Comparison of ENCODE assay signal across 10 mouse cellular contexts in the genomic region with DNA sequence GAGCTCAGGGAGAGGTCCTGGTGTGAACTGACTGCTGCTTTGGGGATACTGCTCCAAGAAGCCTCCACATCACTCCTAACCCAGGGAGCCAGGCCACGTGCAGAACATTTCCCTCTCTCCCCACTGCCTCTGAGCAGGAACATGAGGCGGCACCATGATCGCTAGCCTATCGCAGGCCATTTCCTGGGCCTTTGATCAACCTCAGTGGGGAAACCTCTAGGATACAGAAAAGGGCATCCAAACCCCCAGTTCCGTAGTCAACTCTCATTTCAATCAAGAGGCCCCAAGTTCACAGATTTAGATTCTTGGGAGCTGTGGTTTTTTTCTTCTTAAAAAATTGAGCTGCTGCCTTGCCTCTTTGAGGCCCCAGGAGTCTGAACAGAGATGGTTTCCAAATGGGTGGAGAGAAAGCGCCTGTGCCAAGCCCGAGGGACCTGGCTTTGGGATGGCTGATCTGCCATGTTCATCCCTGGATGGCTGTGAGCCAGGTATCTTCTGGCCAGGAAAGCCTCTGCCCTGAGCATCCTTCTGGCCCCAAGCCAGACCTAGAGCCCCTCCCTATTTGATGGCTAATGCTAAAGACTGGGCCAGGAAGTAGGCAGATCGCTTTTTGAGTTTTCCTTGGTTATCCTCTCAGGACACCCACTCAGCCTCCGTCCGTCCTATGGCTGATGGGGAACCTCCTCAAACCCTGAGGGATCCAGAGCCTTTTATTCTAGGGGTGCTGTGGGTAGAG. TPM values are rescaled to one million over a fixed set of nuclear protein-coding genes. Genes with fewer than 3 reads are reported as not detected.
DNase-seq lines count a peak whose midpoint lies in the region; TF ChIP-seq lines count a peak whose summit lies in the region.
"Had no signal": no experiment of that assay in that cellular context is flagged by ENCODE, and none has a peak within 500 bp of the region (broad histone marks: within the 10 kb centered on the region; RNA-seq: fewer than 3 reads in every experiment).

No protein-coding gene starts in this region.

- WGBS in heart, embryonic 10.5 days = 65% methylated on average over 10 of the region's 10 CpGs
- WGBS in cerebellum, adult 2 months = 82% methylated on average over 10 of the region's 10 CpGs
- WGBS in midbrain, embryonic 10.5 days = 66% methylated on average over 10 of the region's 10 CpGs

- H3K9me3 ChIP-seq in heart, embryonic 10.5 days = 0 out of 2 replicates have a peak, but pooled peaks cover 3% of the 10 kb centered on the region
- peaks cover 11% of the 10 kb centered on the region for H3K9me3 ChIP-seq in midbrain, embryonic 10.5 days (replicated peaks)
- H3K9me3 ChIP-seq: liver, embryonic 13.5 days had no signal

- peaks cover 27% of the 10 kb centered on the region for H3K4me1 ChIP-seq in heart, embryonic 10.5 days
- H3K4me1 ChIP-seq in cerebellum, adult 2 months (ENCODE audit: control insufficient read depth, insufficient read depth, low read length) = peaks cover 28% of the 10 kb centered on the region
- H3K4me1 ChIP-seq in midbrain, embryonic 10.5 days = peaks cover 68% of the 10 kb centered on the region

- peak overlapping the region; percentile 1; the same call in 1 of the 2 replicates for H3K4me3 ChIP-seq in heart, embryonic 10.5 days
- H3K4me3 ChIP-seq in cerebellum, adult 2 months (replicated peaks; ENCODE audit: insufficient read depth, low read depth, low read length) = no peak overlapping the region
- peak overlapping the region; percentile 23; the same call in 1 of the 2 replicates for H3K4me3 ChIP-seq in midbrain, embryonic 10.5 days
- H3K4me3 ChIP-seq: liver, embryonic 13.5 days had no signal

- peaks cover 42% of the 10 kb centered on the region for H3K27me3 ChIP-seq in heart, embryonic 10.5 days (ENCODE audit: insufficient read depth, poor library complexity, severe bottlenecking)
- no peaks in the 10 kb centered on the region for H3K27me3 ChIP-seq in cerebellum, adult 2 months (ENCODE audit: control insufficient read depth, insufficient read depth, low read length)
- peaks cover 23% of the 10 kb centered on the region; the same call in 1 of the 2 replicates for H3K27me3 ChIP-seq in midbrain, embryonic 10.5 days (ENCODE audit: low read depth, poor library complexity, severe bottlenecking)

- TF ChIP-seq CTCF in cerebellum, adult 2 months (IDR thresholded peaks at IDR 0.05; ENCODE audit: borderline replicate concordance, insufficient read depth, low read depth, low read length) = no peak

- H3K27ac ChIP-seq in heart, embryonic 10.5 days = peak overlapping the region; percentile 25
- no peak overlapping the region for H3K27ac ChIP-seq in cerebellum, adult 2 months (ENCODE audit: insufficient read depth, low read length)
- peak overlapping the region; percentile 95 for H3K27ac ChIP-seq in midbrain, embryonic 10.5 days (replicated peaks)
- H3K27ac ChIP-seq: liver, embryonic 13.5 days had no signal

- no peak for TF ChIP-seq POLR2A in cerebellum, adult 2 months (IDR thresholded peaks at IDR 0.05; ENCODE audit: borderline replicate concordance, insufficient read depth, low read length)

- no peak for DNase-seq in heart, embryonic 10.5 days (ENCODE audit: low spot score)
- DNase-seq in heart, adult 8-10 months (ENCODE audit: low spot score) = no peak
- peak; percentile 42 to 52 for DNase-seq in cerebellum, adult 2 months
- DNase-seq in gastrocnemius, postnatal 10 days = peak; percentile 44
- DNase-seq in midbrain, embryonic 10.5 days (ENCODE audit: low spot score) = no peak
- no peak for DNase-seq in left cerebral cortex, adult 18-20 months (ENCODE audit: low spot score in 2 of 2)
- DNase-seq in adrenal gland, postnatal 14 days = no peak
- no peak for DNase-seq in frontal cortex, adult 2 months (ENCODE audit: extremely low spot score in 1 of 2, low spot score in 1 of 2)
- DNase-seq: liver, embryonic 13.5 days had no signal

- no peaks in the 10 kb centered on the region for H3K36me3 ChIP-seq in heart, embryonic 10.5 days
- no peaks in the 10 kb centered on the region for H3K36me3 ChIP-seq in midbrain, embryonic 10.5 days
- H3K36me3 ChIP-seq: liver, embryonic 13.5 days had no signal

RNA-seq across cellular contexts. Expression of gene Gm11733, which starts 5.7 kb away (rescaled TPM):
- not detected in 2 replicates for polyA plus RNA-seq in heart, embryonic 10.5 days (2016; fragmentation: Nextera tagmentation; extraction: Ambion mirVana)
- total RNA-seq in heart, adult 8-10 months (2022) = under 1 TPM in 1 of 4 experiments, not detected in 3; 0.11 TPM
- 0.06 and 0.13 TPM in 2 replicates for polyA plus RNA-seq in cerebellum, adult 2 months (2012; rRNA removed)
- not detected for total RNA-seq in gastrocnemius, postnatal 10 days (2021)
- polyA plus RNA-seq in midbrain, embryonic 10.5 days (2016; fragmentation: Nextera tagmentation; extraction: Ambion mirVana) = 0.06 TPM in 1 of 2 replicates, not detected in the other
- total RNA-seq in left cerebral cortex, adult 18-20 months (2021) = under 1 TPM in 1 of 2 experiments, not detected in 1; 0.19 TPM
- not detected in 2 replicates for total RNA-seq in adrenal gland, postnatal 14 days (2021)
- polyA plus RNA-seq in frontal cortex, adult 2 months (2012; rRNA removed) = 0.25 and 0.34 TPM in 2 replicates
- polyA plus RNA-seq: C2C12; liver, embryonic 13.5 days had no signal

Comparison
In these comparisons a context has a peak if more than half of its experiments do, and no peak if none do; other contexts are left out.
1. DNase-seq: peak in cerebellum, adult 2 months (2 of 2) and gastrocnemius, postnatal 10 days (single experiment); none in heart, embryonic 10.5 days (single experiment), heart, adult 8-10 months (single experiment), midbrain, embryonic 10.5 days (single experiment), left cerebral cortex, adult 18-20 months (0 of 2), adrenal gland, postnatal 14 days (single experiment) and frontal cortex, adult 2 months (0 of 2).